In genomic region chr17:26660192-26660912, GRCm38 (mm10) we compare ENCODE assay signal across 7 mouse cellular contexts. TPM values are rescaled to one million over a fixed set of nuclear protein-coding genes. Genes with fewer than 3 reads are reported as not detected.
A peak's percentile ranks its signal among the peaks of the same experiment; 100 is the strongest.
DNase-seq lines count a peak whose midpoint lies in the region; ATAC-seq lines count a peak whose summit lies in the region.

No protein-coding gene starts in this region.

- peaks cover 22% of the 10 kb centered on the region for H3K4me1 ChIP-seq in hindbrain, embryonic 15.5 days (replicated peaks)
- peaks cover 23% of the 10 kb centered on the region for H3K4me1 ChIP-seq in midbrain, embryonic 10.5 days

- no peak overlapping the region for H3K27ac ChIP-seq in hindbrain, embryonic 15.5 days (replicated peaks)
- no peak overlapping the region for H3K27ac ChIP-seq in midbrain, embryonic 10.5 days (replicated peaks)

- no peaks in the 10 kb centered on the region for H3K27me3 ChIP-seq in hindbrain, embryonic 15.5 days
- no peaks in the 10 kb centered on the region; the same call in 1 of the 2 replicates for H3K27me3 ChIP-seq in midbrain, embryonic 10.5 days (ENCODE audit: low read depth, poor library complexity, severe bottlenecking)

- WGBS in hindbrain, embryonic 15.5 days: 25% methylated on average over 19 of the region's 21 CpGs
- 26% methylated on average over 21 of the region's 21 CpGs for WGBS in midbrain, embryonic 10.5 days

- H3K36me3 ChIP-seq in hindbrain, embryonic 15.5 days: peaks cover 10% of the 10 kb centered on the region
- H3K36me3 ChIP-seq in midbrain, embryonic 10.5 days: peaks cover 24% of the 10 kb centered on the region

- peak; percentile 49; the same call in 1 of the 2 replicates for ATAC-seq in hindbrain, embryonic 15.5 days (ENCODE audit: low FRiP score, low read depth)

- H3K4me3 ChIP-seq in hindbrain, embryonic 15.5 days: peak overlapping the region; percentile 13; the same call in 1 of the 2 replicates
- H3K4me3 ChIP-seq in midbrain, embryonic 10.5 days: no peak overlapping the region

- H3K9ac ChIP-seq in hindbrain, embryonic 15.5 days: peak overlapping the region; percentile 17; the same call in 1 of the 2 replicates

- peak; percentile 50 for DNase-seq in WW6 (ENCODE audit: low read depth, low spot score)
- DNase-seq in cerebellum, postnatal 10 days: peak; percentile 93 to 94
- DNase-seq in frontal cortex, postnatal 14 days (ENCODE audit: low spot score in 2 of 2): peak; percentile 82 to 84
- peak; percentile 90 to 92 for DNase-seq in left cerebral cortex, adult 18-20 months (ENCODE audit: low spot score in 2 of 2)
- DNase-seq in midbrain, embryonic 10.5 days (ENCODE audit: low spot score): peak; percentile 66
- peak; percentile 83 to 85 for DNase-seq in right cerebral cortex, postnatal 36 days (ENCODE audit: low spot score in 2 of 2)

- peak overlapping the region; percentile 48 for H3K4me2 ChIP-seq in hindbrain, embryonic 15.5 days

- H3K9me3 ChIP-seq in hindbrain, embryonic 15.5 days: no peaks in the 10 kb centered on the region
- H3K9me3 ChIP-seq in midbrain, embryonic 10.5 days (replicated peaks): no peaks in the 10 kb centered on the region

RNA-seq across cellular contexts. Expression of gene Atp6v0e, which starts 2.7 kb away (rescaled TPM):
- polyA plus RNA-seq in hindbrain, embryonic 15.5 days (2015; fragmentation: Nextera tagmentation; extraction: Ambion mirVana): 95.2 and 104 TPM in 2 replicates
- 10 to 100 TPM; 41.2 to 43.6 TPM for total RNA-seq in left cerebral cortex, adult 18-20 months (2021)
- 117 and 122 TPM in 2 replicates for polyA plus RNA-seq in midbrain, embryonic 10.5 days (2016; fragmentation: Nextera tagmentation; extraction: Ambion mirVana)

RNA-seq across cellular contexts. Expression of gene Crebrf, which starts 55.1 kb away (rescaled TPM):
- 11.5 and 12.4 TPM in 2 replicates for polyA plus RNA-seq in hindbrain, embryonic 15.5 days (2015; fragmentation: Nextera tagmentation; extraction: Ambion mirVana)
- total RNA-seq in left cerebral cortex, adult 18-20 months (2021): 100 to 1,000 TPM; 183 to 191 TPM
- polyA plus RNA-seq in midbrain, embryonic 10.5 days (2016; fragmentation: Nextera tagmentation; extraction: Ambion mirVana): 3.5 and 3.8 TPM in 2 replicates
